Mouse (Mus musculus) thymus, postnatal 10 days (tissue): ENCODE data around the gene Sgsm2.

Experiments used
- DNase-seq, 2 experiments: peaks; one replicate each; pipeline ENCODE4 v3.0.0; 2021; ENCODE audit warnings: low spot score in 2 of 2

Sgsm2 gene

GRCm38 (mm10) chr11:74896901-74897677, at the start of gene Sgsm2:
Sgsm2 (minus strand) TSS chr11:74897060.
- peak; percentile 29 to 44 for DNase-seq

GRCm38 (mm10) chr11:74946348-74946747, 49.5 kb upstream of the Sgsm2 start:
- DNase-seq: peak in 1 of 2 experiments; percentile 41

- DNase-seq: no peak
Measured at GRCm38 (mm10) chr11:74930391-74930790, 33.5 kb upstream of the Sgsm2 start.

- no peak for DNase-seq
Measured at GRCm38 (mm10) chr11:74929111-74929510, 32.3 kb upstream of the Sgsm2 start.

GRCm38 (mm10) chr11:74927236-74927725, 30.4 kb upstream of the Sgsm2 start:
- no peak for DNase-seq

GRCm38 (mm10) chr11:74926388-74927005, 29.6 kb upstream of the Sgsm2 start:
- DNase-seq: peak in 1 of 2 experiments; percentile 15

GRCm38 (mm10) chr11:74925577-74926387, 28.9 kb upstream of the Sgsm2 start, which contains the start of the genes Smg6 and Srr:
Smg6 (plus strand) TSS chr11:74925823.
Srr (minus strand) TSS chr11:74925948.
- DNase-seq: peak; percentile 92 to 95

GRCm38 (mm10) chr11:74924149-74924548, 27.3 kb upstream of the Sgsm2 start:
- DNase-seq: peak; percentile 10 to 47

GRCm38 (mm10) chr11:74919249-74919648, 22.4 kb upstream of the Sgsm2 start:
- DNase-seq: no peak

- DNase-seq: no peak
Measured at GRCm38 (mm10) chr11:74912492-74912891, 15.6 kb upstream of the Sgsm2 start.

GRCm38 (mm10) chr11:74909978-74910377, 13.1 kb upstream of the Sgsm2 start:
- no peak for DNase-seq

GRCm38 (mm10) chr11:74908618-74909399, 11.9 kb upstream of the Sgsm2 start:
- no peak for DNase-seq

GRCm38 (mm10) chr11:74907850-74908249, 11.0 kb upstream of the Sgsm2 start:
- no peak for DNase-seq

GRCm38 (mm10) chr11:74902416-74902815, 5.6 kb upstream of the Sgsm2 start:
- no peak for DNase-seq

GRCm38 (mm10) chr11:74901555-74901954, 4.7 kb upstream of the Sgsm2 start:
- DNase-seq: no peak

- DNase-seq: no peak
Measured at GRCm38 (mm10) chr11:74898517-74898827, 1.6 kb upstream of the Sgsm2 start.

GRCm38 (mm10) chr11:74897678-74898516, 1.0 kb upstream of the Sgsm2 start, which contains the start of gene Tsr1:
Tsr1 (plus strand) TSS chr11:74898071.
- DNase-seq: peak; percentile 79 to 80

- DNase-seq: peak; percentile 40 to 48
Measured at GRCm38 (mm10) chr11:74895980-74896900, 620 bp downstream of the Sgsm2 start.

GRCm38 (mm10) chr11:74894619-74895018, 2.2 kb downstream of the Sgsm2 start:
- no peak for DNase-seq
